Mouse (Mus musculus) left cerebral cortex, adult 8-10 months (tissue): ENCODE data around the gene Txnl4b. TPM values are rescaled to one million over a fixed set of nuclear protein-coding genes. Genes with fewer than 3 reads are reported as not detected.
A peak's percentile ranks its signal among the peaks of the same experiment; 100 is the strongest.

Experiments
- DNase-seq, 2 experiments: peaks; one replicate each; pipeline ENCODE4 v3.0.0; 2022; ENCODE audit warnings: low spot score in 2 of 2
- total RNA-seq, 4 experiments: library from RNA; stranded (reverse); gene quantifications; 2 replicates each; pipeline ENCODE4 v1.2.4; 2022

Gene Txnl4b
- total RNA-seq, 4 experiments from 2014 or later, result 17.0 to 19.4 (median 18.4) TPM

- no peak for DNase-seq
Observed at GRCm38 (mm10) chr8:109593117-109593788, 27.6 kb downstream of the Txnl4b start.

- no peak for DNase-seq
Observed at GRCm38 (mm10) chr8:109595854-109596253, 30.2 kb downstream of the Txnl4b start.

DNA sequence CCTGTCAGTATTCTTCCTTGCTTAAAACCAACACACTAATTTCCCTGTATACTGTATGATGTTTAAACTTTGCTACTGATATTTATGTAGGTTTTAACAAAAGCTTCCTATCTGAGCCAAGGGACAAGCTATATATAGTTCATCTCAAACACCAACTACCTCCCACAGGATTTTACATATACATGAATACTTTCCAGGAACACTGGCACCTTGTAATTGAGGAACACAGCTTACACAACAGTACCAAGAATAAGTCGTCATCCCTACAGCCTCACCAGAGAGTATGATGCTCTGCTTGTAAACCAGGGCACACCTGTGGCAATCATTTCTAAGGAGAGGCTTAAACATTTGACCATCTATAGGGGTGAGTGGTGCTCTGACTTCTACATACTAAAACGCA lies 41.0 kb downstream of the Txnl4b start:
- DNase-seq, result no peak

- no peak for DNase-seq
Observed at GRCm38 (mm10) chr8:109607650-109608049, 42.0 kb downstream of the Txnl4b start.

GRCm38 (mm10) chr8:109608271-109609152 lies 42.8 kb downstream of the Txnl4b start, which contains the start of gene Dhodh:
Gene Dhodh (minus strand): TSS chr8:109608673.
- DNase-seq, result peak; percentile 88 to 98

GRCm38 (mm10) chr8:109609153-109609502 lies 43.4 kb downstream of the Txnl4b start:
- no peak for DNase-seq

DNA sequence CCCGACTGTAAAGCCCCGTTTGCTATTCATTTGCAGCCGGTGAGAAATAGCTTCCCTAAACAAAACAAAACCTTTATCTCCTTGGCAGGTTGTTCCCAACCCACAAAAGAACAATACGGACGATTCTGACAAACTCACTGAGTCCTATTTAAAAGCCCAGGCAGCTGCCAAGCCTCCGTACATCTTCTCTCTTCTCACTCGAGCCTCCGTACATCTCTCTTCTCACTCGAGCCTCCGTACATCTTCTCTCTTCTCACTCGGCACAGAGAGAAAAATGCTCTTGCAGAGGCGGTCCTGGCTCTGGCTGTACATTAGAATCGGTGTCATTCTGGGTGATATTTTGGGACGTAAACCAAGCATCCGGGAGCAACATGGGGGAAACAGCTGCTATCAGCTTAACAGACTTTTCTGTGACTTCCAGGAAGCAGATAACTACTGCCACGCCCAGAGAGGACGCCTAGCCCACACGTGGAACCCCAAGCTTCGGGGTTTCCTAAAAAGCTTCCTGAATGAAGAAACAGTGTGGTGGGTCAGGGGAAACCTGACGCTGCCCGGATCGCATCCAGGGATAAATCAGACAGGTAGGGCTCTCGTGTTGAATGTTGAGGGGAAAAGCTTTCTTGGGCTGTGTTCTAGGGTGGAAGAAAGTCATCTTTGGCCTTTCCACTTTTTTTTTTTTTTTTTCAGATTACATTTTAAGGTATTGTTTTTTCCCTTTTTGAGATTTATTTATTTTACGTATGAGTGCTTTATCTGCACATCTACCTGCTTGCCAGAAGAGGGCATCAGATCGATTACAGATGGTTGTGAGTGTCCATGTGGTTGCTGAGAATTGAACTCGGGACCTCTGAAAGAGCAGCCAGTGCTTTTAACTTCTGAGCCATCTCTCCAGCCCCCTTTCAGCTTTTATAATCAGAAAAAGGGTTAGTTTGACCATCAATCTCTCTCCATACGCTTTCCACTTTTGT lies 48.8 kb downstream of the Txnl4b start, which contains the start of gene Pkd1l3:
Gene Pkd1l3, plus strand, starts transcription at position 275 of the 968 bp plus-strand sequence.
- no peak for DNase-seq

DNA sequence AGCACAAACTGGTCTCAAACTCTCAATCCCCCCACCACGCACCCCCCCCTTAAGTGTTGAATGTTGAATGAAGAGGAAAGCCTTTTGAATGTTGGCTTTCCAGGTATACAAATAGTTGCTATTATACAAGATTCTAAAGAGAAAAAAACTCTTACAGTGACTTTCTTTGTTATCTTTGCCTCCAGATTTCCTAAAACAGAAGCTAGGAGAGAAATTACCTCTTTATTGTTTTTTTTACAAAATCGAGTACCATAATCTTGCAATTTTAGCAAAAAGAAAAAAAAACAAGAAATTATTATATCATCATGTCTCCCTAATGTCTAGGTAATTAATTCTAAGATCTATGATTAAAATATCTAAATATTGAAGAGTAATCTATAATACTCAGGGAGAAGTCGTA lies 49.9 kb downstream of the Txnl4b start:
- DNase-seq, result no peak

Other genes starting within 250 kb of the Txnl4b start
- gene Pmfbp1, start 71.9 kb upstream of the Txnl4b start, total RNA-seq, result under 1 TPM; 0.11 to 0.40 (median 0.28) TPM
- 10 to 100 TPM; 27.0 to 29.0 (median 28.0) TPM for gene Dhx38, start within 50 bp of the Txnl4b start, total RNA-seq
- gene Hp, start 13.3 kb downstream of the Txnl4b start, total RNA-seq, result under 1 TPM in 1 of 4 experiments, not detected in 3; 0.28 TPM
- gene Dhodh, start 42.8 kb downstream of the Txnl4b start, total RNA-seq, result 10 to 100 TPM; 21.0 to 24.2 (median 23.3) TPM
- 1 to 10 TPM in 3 of 4 experiments, under 1 TPM in 1; 0.48 to 1.6 (median 1.3) TPM for gene Pkd1l3, start 48.6 kb downstream of the Txnl4b start, total RNA-seq
- 10 to 100 TPM; 71.8 to 75.1 (median 72.0) TPM for gene Ist1, start 127.4 kb downstream of the Txnl4b start, total RNA-seq
- gene Zfp821, start 139.7 kb downstream of the Txnl4b start, total RNA-seq, result 10 to 100 TPM; 38.5 to 41.9 (median 39.0) TPM
- gene Atxn1l, start 171.8 kb downstream of the Txnl4b start, total RNA-seq, result 10 to 100 TPM; 39.5 to 50.7 (median 43.0) TPM
- 10 to 100 TPM; 73.3 to 88.7 (median 78.6) TPM for gene Ap1g1, start 212.7 kb downstream of the Txnl4b start, total RNA-seq